Mouse (Mus musculus) embryonic facial prominence, embryonic 13.5 days (tissue): ENCODE results near the gene Ptprt. TPM values are rescaled to one million over a fixed set of nuclear protein-coding genes. Genes with fewer than 3 reads are reported as not detected.

Experiments
- ATAC-seq: fragments of 200-750 bp; cut with Nextera tagmentation; 2 replicates; pipeline ENCODE4 v1.8.0; 2017; ENCODE audit warnings: low read depth; ENCODE audit not compliant: insufficient number of reproducible peaks, insufficient read depth, low FRiP score, low TSS enrichment
- H3K27ac ChIP-seq: fragments of 300-500 bp; sonication (generic); 2 replicates; pipeline ENCODE4 v1.5.1; 2015; ENCODE audit warnings: moderate library complexity, mild to moderate bottlenecking, inconsistent platforms
- H3K27me3 ChIP-seq: fragments of 300-500 bp; sonication (generic); 2 replicates; pipeline ENCODE4 v1.6.1; 2015; ENCODE audit warnings: mild to moderate bottlenecking, inconsistent platforms
- H3K36me3 ChIP-seq: fragments of 300-500 bp; sonication (generic); 2 replicates; pipeline ENCODE4 v1.6.1; 2015; ENCODE audit warnings: mild to moderate bottlenecking, inconsistent platforms
- H3K4me1 ChIP-seq: fragments of 300-500 bp; sonication (generic); 2 replicates; pipeline ENCODE4 v1.6.1; 2015; ENCODE audit warnings: inconsistent platforms
- H3K4me2 ChIP-seq: fragments of 300-500 bp; sonication (generic); 2 replicates; pipeline ENCODE4 v1.6.1; 2015; ENCODE audit warnings: moderate library complexity, mild to moderate bottlenecking, inconsistent platforms
- H3K4me3 ChIP-seq: fragments of 300-500 bp; sonication (generic); 2 replicates; pipeline ENCODE4 v1.5.1; 2015; ENCODE audit warnings: mild to moderate bottlenecking, inconsistent platforms
- H3K9ac ChIP-seq: fragments of 300-500 bp; sonication (generic); 2 replicates; pipeline ENCODE4 v1.6.1; 2015; ENCODE audit warnings: mild to moderate bottlenecking, inconsistent platforms
- H3K9me3 ChIP-seq: fragments of 300-500 bp; sonication (generic); 2 replicates; pipeline ENCODE4 v1.6.1; 2016; ENCODE audit warnings: inconsistent platforms
- WGBS: fragments of 180-500 bp; shearing (Covaris S2); methylation state at CpG from one replicate; pipeline ENCODE4 v1.1.7; 2015; ENCODE audit warnings: mixed read lengths; 5-methylcytosine and 5-hydroxymethylcytosine counted together
- polyA plus RNA-seq: library from polyadenylated mRNA; unstranded; fragments of >200 nt; fragmentation: Nextera tagmentation; extraction: Ambion mirVana; gene quantifications from 2 replicates; pipeline ENCODE4 v1.2.1, GENCODE M21; 2015

Ptprt gene
- polyA plus RNA-seq, 1 experiment from 2014 or later: 0.93 TPM

- H3K4me1 ChIP-seq: peaks cover 7% of the 10 kb centered on the region; the same call in 1 of the 2 replicates
- no peaks in the 10 kb centered on the region for H3K27me3 ChIP-seq
- ATAC-seq: no peak
- H3K4me3 ChIP-seq: peak overlapping the region; percentile 25
- peak overlapping the region; percentile 56 for H3K4me2 ChIP-seq
- H3K9me3 ChIP-seq: no peaks in the 10 kb centered on the region
- peak overlapping the region; percentile 44 for H3K9ac ChIP-seq
- H3K27ac ChIP-seq: no peak overlapping the region
- WGBS: 4% methylated on average over 13 of the region's 13 CpGs
- H3K36me3 ChIP-seq: no peaks in the 10 kb centered on the region
These were observed 1161.6 kb downstream of the Ptprt start for GRCm38 (mm10) chr2:161499097-161499899.

- 18% methylated on average over 13 of the region's 13 CpGs for WGBS
- no peak for ATAC-seq
These were observed 1162.4 kb downstream of the Ptprt start for GRCm38 (mm10) chr2:161498449-161499096.

GRCm38 (mm10) chr2:161481741-161482140 is 1179.2 kb downstream of the Ptprt start:
- Histone ChIP-seq H3K4me1 (no peaks in the 10 kb centered on the region), H3K9me3 (no peaks in the 10 kb centered on the region), H3K27me3 (no peaks in the 10 kb centered on the region), H3K36me3 (no peaks in the 10 kb centered on the region), H3K9ac (no peak overlapping the region), H3K27ac (no peak overlapping the region), H3K4me3 (no peak overlapping the region), H3K4me2 (no peak overlapping the region)
- WGBS: 88% methylated on average over 1 of the region's 1 CpGs
- ATAC-seq: no peak

More at GRCm38 (mm10) chr2:161498449-161499096, 1162.4 kb downstream of the Ptprt start:
- peak overlapping the region; percentile 44 for H3K9ac ChIP-seq
- no peaks in the 10 kb centered on the region for H3K9me3 ChIP-seq
- H3K4me3 ChIP-seq: peak overlapping the region; percentile 25
- H3K27ac ChIP-seq: no peak overlapping the region
- H3K4me2 ChIP-seq: peak overlapping the region; percentile 56
- no peaks in the 10 kb centered on the region for H3K36me3 ChIP-seq
- H3K4me1 ChIP-seq: peaks cover 7% of the 10 kb centered on the region; the same call in 1 of the 2 replicates
- no peaks in the 10 kb centered on the region for H3K27me3 ChIP-seq

GRCm38 (mm10) chr2:161480445-161480844 is 1180.5 kb downstream of the Ptprt start:
- no peaks in the 10 kb centered on the region for H3K9me3 ChIP-seq
- ATAC-seq: no peak
- H3K9ac ChIP-seq: no peak overlapping the region
- H3K27ac ChIP-seq: no peak overlapping the region
- H3K4me2 ChIP-seq: no peak overlapping the region
- no peaks in the 10 kb centered on the region for H3K27me3 ChIP-seq
- no peaks in the 10 kb centered on the region for H3K36me3 ChIP-seq
- no peak overlapping the region for H3K4me3 ChIP-seq
- H3K4me1 ChIP-seq: no peaks in the 10 kb centered on the region
